12 mouse cellular contexts compared by ENCODE assay signal in the genomic region with DNA sequence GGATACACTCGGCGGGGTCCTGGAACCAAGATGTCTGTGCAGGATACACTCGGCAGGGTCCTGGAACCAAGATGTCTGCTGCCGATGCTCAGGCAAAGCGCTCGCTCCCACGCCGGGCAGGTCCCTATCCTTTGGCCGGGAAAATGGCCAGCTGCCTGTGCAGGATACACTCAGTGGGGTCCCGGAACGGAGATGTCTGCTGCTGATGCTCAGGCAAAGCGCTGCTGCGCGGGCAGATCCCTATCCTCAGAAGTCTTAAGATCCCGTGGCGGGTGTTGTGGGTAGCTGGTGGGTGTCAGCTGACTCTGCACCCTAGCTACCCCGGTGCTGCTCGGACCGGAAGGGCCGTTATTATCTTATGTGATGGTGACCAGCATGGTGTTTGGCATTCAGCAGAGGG. TPM values are rescaled to one million over a fixed set of nuclear protein-coding genes. Genes with fewer than 3 reads are reported as not detected.
"Had no signal": no experiment of that assay in that cellular context is flagged by ENCODE, and none has a peak within 500 bp of the region (broad histone marks: within the 10 kb centered on the region; RNA-seq: fewer than 3 reads in every experiment).

No protein-coding gene starts in this region.

RNA-seq across cellular contexts. Expression of a gene that starts 47.0 kb away (rescaled TPM):
- polyA plus RNA-seq: limb, embryonic 12.5 days; limb, embryonic 15.5 days; liver, embryonic 11.5 days; liver, postnatal 0 days; lung, embryonic 14.5 days; macrophage; midbrain, embryonic 13.5 days; midbrain, embryonic 16.5 days; myocyte; neural tube, embryonic 13.5 days; stomach, embryonic 15.5 days; thymus, postnatal 0 days had no signal
